Mouse (Mus musculus): ENCODE data around the gene Epha7. TPM values are rescaled to one million over a fixed set of nuclear protein-coding genes. Genes with fewer than 3 reads are reported as not detected.

The Epha7 gene
- polyA plus RNA-seq, 1 experiment = 0.02 TPM

DNA sequence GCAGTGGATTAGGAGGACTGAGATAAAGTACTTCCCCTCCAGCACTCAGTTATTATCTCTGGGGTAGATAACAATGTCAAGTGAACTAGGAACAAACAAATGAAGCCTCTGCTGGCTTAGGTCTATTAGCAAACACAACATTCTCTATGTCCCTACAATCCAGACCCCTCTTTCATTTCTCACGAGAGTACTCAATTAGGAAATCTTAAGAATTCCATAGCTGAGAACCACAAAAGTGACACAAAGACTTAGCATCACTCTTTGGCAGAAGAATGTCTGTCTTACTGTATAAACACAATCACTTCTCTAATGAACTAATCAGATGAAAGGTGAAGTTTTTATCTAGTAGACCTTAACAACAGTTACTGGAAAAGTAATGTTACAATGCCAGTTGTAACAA, 10.7 kb downstream of the Epha7 start:
- Histone ChIP-seq H3K4me1 (ENCODE audit: control insufficient read depth) (no peaks in the 10 kb centered on the region), H3K9me3 (ENCODE audit: control insufficient read depth, low read length) (no peaks in the 10 kb centered on the region), H3K27me3 (ENCODE audit: control insufficient read depth) (no peaks in the 10 kb centered on the region), H3K4me3 (replicated peaks) (no peak overlapping the region), H3K36me3 (ENCODE audit: control insufficient read depth) (no peaks in the 10 kb centered on the region)
- TF ChIP-seq GATA1 (IDR thresholded peaks at IDR 0.05; ENCODE audit: low read length) = no peak
- TF ChIP-seq TAL1 (IDR thresholded peaks at IDR 0.05; ENCODE audit: low read length) = no peak

DNA sequence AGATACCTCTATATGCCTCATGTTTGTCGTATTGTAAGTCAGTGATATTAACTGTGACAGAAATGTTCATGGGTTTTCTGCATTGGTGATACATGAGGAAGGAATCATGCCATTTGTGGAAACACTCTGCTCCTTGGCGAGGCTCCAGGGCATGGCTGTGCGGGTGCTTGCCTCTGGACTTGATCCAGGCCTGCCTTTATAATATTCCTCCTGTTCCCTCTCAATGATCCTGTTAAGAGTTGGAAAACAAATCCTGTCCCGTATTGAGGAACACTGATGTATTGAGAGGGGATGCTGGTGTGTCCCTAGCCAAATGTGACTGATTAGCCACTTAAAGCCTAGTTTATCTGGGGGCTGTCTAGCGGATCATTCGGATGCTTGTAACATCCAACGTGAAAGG, 11.7 kb downstream of the Epha7 start:
- H3K4me1 ChIP-seq (ENCODE audit: control insufficient read depth) = no peaks in the 10 kb centered on the region
- H3K36me3 ChIP-seq (ENCODE audit: control insufficient read depth) = no peaks in the 10 kb centered on the region
- TF ChIP-seq TAL1 (IDR thresholded peaks at IDR 0.05; ENCODE audit: low read length) (no peak), GATA1 (IDR thresholded peaks at IDR 0.05; ENCODE audit: low read length) (no peak)
- H3K27me3 ChIP-seq (ENCODE audit: control insufficient read depth) = no peaks in the 10 kb centered on the region
- H3K9me3 ChIP-seq (ENCODE audit: control insufficient read depth, low read length) = no peaks in the 10 kb centered on the region
- no peak overlapping the region for H3K4me3 ChIP-seq (replicated peaks)

DNA sequence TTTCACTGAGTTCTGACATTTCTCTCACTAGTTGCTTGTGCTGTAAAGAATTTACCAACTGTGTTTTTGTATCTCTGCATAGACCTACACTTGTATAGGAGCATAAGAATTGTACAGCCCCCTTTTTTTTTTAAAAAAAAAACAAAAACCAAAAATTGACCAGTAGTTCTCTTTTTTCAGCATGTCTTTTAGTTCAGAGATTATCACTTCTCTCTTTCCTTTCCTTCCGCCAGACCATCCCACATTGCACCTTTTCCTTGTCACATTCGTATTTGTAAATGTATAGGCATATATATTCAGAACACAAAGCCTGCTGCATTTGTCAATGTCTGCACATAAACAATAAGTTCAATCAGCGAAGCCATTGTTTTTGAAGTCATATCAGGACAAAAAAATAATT, 24.7 kb downstream of the Epha7 start:
- TF ChIP-seq GATA1 (IDR thresholded peaks at IDR 0.05; ENCODE audit: low read length) = no peak
- Histone ChIP-seq H3K9me3 (ENCODE audit: control insufficient read depth, low read length) (no peaks in the 10 kb centered on the region), H3K4me3 (replicated peaks) (no peak overlapping the region), H3K27me3 (ENCODE audit: control insufficient read depth) (no peaks in the 10 kb centered on the region), H3K36me3 (ENCODE audit: control insufficient read depth) (no peaks in the 10 kb centered on the region), H3K4me1 (ENCODE audit: control insufficient read depth) (no peaks in the 10 kb centered on the region)

DNA sequence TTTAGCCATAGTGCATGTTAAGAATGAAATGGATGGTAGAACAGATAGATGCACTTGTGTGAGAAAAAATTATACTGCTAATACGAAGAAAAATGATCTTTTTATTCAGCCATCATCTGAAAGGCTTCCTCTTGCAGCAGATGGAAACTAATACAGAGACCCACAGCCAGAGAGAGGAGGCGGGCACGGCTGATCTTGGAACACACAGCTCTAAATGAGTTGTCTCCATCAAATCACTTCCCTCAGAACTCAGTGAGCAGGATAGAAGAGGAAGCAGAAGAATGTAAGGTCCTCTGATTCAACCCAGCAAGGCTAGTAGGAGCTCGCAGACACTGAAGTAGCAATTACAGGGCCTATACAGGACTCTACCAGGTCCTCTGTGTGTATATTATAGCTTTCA, 33.4 kb downstream of the Epha7 start:
- Histone ChIP-seq H3K36me3 (ENCODE audit: control insufficient read depth) (no peaks in the 10 kb centered on the region), H3K9me3 (ENCODE audit: control insufficient read depth, low read length) (no peaks in the 10 kb centered on the region), H3K27me3 (ENCODE audit: control insufficient read depth) (no peaks in the 10 kb centered on the region), H3K4me1 (ENCODE audit: control insufficient read depth) (no peaks in the 10 kb centered on the region), H3K4me3 (replicated peaks) (no peak overlapping the region)
- no peak for TF ChIP-seq GATA1 (IDR thresholded peaks at IDR 0.05; ENCODE audit: low read length)
- TF ChIP-seq TAL1 (IDR thresholded peaks at IDR 0.05; ENCODE audit: low read length) = no peak

DNA sequence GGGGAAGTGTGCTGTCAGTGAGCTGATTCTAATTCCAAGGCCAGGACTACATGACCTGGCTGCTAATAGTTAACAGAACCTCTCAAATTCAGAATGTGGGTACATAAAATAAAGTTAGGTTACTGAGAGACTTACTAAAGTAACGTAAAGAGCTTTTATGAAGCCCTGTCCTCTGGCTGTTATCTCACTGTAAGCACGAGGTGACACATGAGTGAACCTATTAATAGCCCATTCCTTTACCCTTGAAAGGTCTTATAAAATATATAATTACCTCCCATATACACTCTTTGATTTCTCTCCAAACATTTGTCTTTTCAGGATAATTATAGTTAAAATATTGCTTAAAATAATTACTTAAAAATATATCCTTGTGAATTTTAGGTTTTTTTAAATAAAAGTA, 37.5 kb downstream of the Epha7 start:
- Histone ChIP-seq H3K4me1 (ENCODE audit: control insufficient read depth) (no peaks in the 10 kb centered on the region), H3K27me3 (ENCODE audit: control insufficient read depth) (no peaks in the 10 kb centered on the region)

DNA sequence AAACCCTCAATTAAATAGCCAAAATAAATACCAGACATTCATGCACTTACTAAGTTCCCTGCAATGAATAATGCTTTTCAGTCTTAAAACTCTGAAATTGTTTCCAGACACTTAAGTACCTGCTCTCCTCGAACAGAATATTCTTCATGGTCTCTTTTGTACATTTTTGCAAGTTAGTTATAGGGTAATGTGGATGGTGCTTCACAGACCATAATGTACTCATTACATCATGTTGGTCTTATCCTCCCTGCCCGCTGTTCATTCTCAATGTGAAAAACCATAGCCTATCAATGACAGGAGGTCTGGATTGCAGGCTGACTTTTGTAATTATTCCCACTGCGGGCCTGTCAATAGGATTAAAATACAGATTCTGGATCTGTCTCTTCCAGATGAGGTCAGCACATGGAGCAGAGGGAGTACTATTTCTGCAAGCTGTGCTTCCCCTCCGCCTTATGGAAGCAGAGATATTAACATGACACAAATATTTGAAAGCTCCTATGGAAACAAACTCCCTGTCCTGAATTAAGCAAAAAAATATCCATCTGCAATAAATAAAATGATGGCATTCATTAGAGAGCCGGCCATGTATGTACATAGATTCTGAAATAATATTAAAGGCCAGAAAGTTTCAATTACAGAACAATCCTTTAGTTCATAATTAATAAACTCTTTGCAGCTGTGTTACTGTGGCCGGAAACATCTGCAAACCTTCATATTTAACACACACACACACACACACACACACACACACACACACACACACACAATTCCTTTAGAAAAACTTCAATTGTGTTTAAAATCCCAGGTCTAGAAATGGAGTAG, 50.1 kb downstream of the Epha7 start:
- no peak overlapping the region for H3K4me3 ChIP-seq (replicated peaks)
- H3K4me1 ChIP-seq (ENCODE audit: control insufficient read depth) = no peaks in the 10 kb centered on the region
- no peaks in the 10 kb centered on the region for H3K36me3 ChIP-seq (ENCODE audit: control insufficient read depth)
- no peaks in the 10 kb centered on the region for H3K27me3 ChIP-seq (ENCODE audit: control insufficient read depth)
- TF ChIP-seq GATA1 (IDR thresholded peaks at IDR 0.05; ENCODE audit: low read length) = no peak
- TF ChIP-seq TAL1 (IDR thresholded peaks at IDR 0.05; ENCODE audit: low read length) = no peak
- no peaks in the 10 kb centered on the region for H3K9me3 ChIP-seq (ENCODE audit: control insufficient read depth, low read length)

More for the DNA sequence above, 37.5 kb downstream of the Epha7 start:
- Histone ChIP-seq H3K9me3 (ENCODE audit: control insufficient read depth, low read length) (no peaks in the 10 kb centered on the region), H3K4me3 (replicated peaks) (no peak overlapping the region), H3K36me3 (ENCODE audit: control insufficient read depth) (no peaks in the 10 kb centered on the region)
- TF ChIP-seq TAL1 (IDR thresholded peaks at IDR 0.05; ENCODE audit: low read length) (no peak), GATA1 (IDR thresholded peaks at IDR 0.05; ENCODE audit: low read length) (no peak)

DNA sequence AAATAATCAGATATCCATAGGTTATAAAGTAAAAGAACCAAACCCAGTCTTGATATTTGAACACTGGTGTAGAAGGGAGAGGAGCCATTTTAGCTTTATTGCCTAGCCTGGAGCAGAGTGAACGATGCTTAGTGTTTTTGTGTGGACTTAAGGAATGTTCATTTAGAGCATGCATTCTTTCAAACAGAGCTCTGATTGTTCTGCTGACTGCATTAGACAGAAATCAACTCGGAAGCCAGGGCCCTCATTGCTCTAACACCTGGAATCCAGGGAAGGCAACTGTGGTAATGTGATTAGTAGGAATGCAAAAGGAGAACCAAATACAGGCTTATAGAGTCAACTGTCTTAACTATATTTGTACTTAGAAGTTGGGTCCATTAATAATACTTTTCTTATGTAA, 53.5 kb downstream of the Epha7 start:
- no peaks in the 10 kb centered on the region for H3K9me3 ChIP-seq (ENCODE audit: control insufficient read depth, low read length)
- TF ChIP-seq GATA1 (IDR thresholded peaks at IDR 0.05; ENCODE audit: low read length) = no peak
- TF ChIP-seq TAL1 (IDR thresholded peaks at IDR 0.05; ENCODE audit: low read length) = no peak
- no peaks in the 10 kb centered on the region for H3K36me3 ChIP-seq (ENCODE audit: control insufficient read depth)
- H3K27me3 ChIP-seq (ENCODE audit: control insufficient read depth) = no peaks in the 10 kb centered on the region
- no peak overlapping the region for H3K4me3 ChIP-seq (replicated peaks)
- H3K4me1 ChIP-seq (ENCODE audit: control insufficient read depth) = no peaks in the 10 kb centered on the region

DNA sequence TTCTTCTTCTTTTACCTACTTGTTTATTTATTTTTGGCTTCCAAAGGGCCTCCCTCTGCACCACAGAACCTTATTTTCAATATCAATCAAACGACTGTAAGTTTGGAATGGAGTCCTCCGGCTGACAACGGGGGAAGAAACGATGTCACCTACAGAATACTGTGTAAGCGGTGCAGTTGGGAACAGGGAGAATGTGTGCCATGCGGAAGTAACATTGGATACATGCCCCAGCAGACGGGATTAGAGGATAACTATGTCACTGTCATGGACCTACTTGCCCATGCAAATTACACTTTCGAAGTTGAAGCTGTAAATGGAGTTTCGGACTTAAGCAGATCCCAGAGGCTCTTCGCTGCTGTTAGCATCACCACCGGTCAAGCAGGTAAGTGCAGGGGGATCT, 58.7 kb downstream of the Epha7 start:
- H3K4me3 ChIP-seq (replicated peaks) = no peak overlapping the region
- H3K9me3 ChIP-seq (ENCODE audit: control insufficient read depth, low read length) = no peaks in the 10 kb centered on the region
- no peaks in the 10 kb centered on the region for H3K27me3 ChIP-seq (ENCODE audit: control insufficient read depth)
- H3K36me3 ChIP-seq (ENCODE audit: control insufficient read depth) = no peaks in the 10 kb centered on the region
- no peak for TF ChIP-seq TAL1 (IDR thresholded peaks at IDR 0.05; ENCODE audit: low read length)
- TF ChIP-seq GATA1 (IDR thresholded peaks at IDR 0.05; ENCODE audit: low read length) = no peak
- no peaks in the 10 kb centered on the region for H3K4me1 ChIP-seq (ENCODE audit: control insufficient read depth)

DNA sequence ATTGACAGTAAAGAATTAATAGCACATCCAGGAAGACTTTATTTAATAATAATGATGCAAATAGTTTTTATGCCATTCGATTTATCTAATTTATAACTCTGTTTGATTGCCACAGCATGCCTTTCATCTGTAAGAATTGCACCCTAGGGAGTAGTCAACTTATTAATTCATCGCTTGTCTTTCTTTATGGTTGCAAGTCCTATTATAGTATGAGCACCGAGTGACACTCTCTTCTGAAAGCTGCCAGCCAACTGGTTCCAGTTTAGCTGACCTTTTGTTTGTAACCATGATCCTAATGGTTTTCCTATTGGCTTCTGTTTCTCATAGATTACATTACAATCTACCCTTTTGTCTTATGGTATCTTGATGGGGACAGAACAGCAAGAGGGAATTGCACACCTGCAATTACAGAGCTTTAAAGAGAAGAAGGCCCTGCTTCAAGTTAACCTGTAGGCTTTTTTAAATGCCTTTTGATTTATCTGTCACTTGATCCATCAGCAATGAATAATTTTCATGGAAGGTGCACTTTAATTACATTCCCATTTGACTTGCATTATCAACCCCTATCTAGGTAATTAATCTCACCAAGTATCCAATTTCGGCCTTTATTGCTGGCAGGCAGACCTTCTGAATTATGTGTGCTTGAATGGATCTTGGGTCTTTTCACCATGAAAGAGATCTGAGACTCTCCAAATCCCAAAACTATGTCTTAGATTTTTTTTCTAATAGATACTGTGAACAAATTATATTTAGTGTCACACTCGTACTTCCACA, 68.5 kb downstream of the Epha7 start:
- no peaks in the 10 kb centered on the region for H3K4me1 ChIP-seq (ENCODE audit: control insufficient read depth)

More for the DNA sequence above, 68.5 kb downstream of the Epha7 start:
- Histone ChIP-seq H3K9me3 (ENCODE audit: control insufficient read depth, low read length) (no peaks in the 10 kb centered on the region), H3K36me3 (ENCODE audit: control insufficient read depth) (no peaks in the 10 kb centered on the region), H3K27me3 (ENCODE audit: control insufficient read depth) (no peaks in the 10 kb centered on the region), H3K4me3 (replicated peaks) (no peak overlapping the region)
- TF ChIP-seq TAL1 (IDR thresholded peaks at IDR 0.05; ENCODE audit: low read length) (no peak), GATA1 (IDR thresholded peaks at IDR 0.05; ENCODE audit: low read length) (no peak)
